Mouse (Mus musculus) embryonic facial prominence, embryonic 11.5 days (tissue): ENCODE results near the gene Agbl4. TPM values are rescaled to one million over a fixed set of nuclear protein-coding genes. Genes with fewer than 3 reads are reported as not detected.

Experiments
- ATAC-seq: fragments of 200-750 bp; cut with Nextera tagmentation; replicated peaks from 2 replicates; pipeline ENCODE4 v1.8.0; 2017; ENCODE audit warnings: low read depth; ENCODE audit not compliant: insufficient number of reproducible peaks, low FRiP score, low TSS enrichment
- DNase-seq: peaks from one replicate; pipeline ENCODE4 v3.0.0-alpha.2; 2015; ENCODE audit warnings: low spot score
- H3K27ac ChIP-seq: fragments of 300-500 bp; sonication (generic); replicated peaks from 2 replicates; pipeline ENCODE4 v1.5.1; 2014; ENCODE audit warnings: mild to moderate bottlenecking, low read depth, low read length, control low read depth
- H3K27me3 ChIP-seq: fragments of 300-500 bp; sonication (generic); 2 replicates; pipeline ENCODE4 v1.6.1; 2014; ENCODE audit warnings: mild to moderate bottlenecking, low read length, moderate library complexity, mixed read lengths; ENCODE audit not compliant: control insufficient read depth, insufficient read depth
- H3K36me3 ChIP-seq: fragments of 300-500 bp; sonication (generic); replicated peaks from 2 replicates; pipeline ENCODE4 v1.6.1; 2014; ENCODE audit warnings: low read depth, mild to moderate bottlenecking, low read length, moderate library complexity, mixed read lengths; ENCODE audit not compliant: control insufficient read depth, insufficient read depth
- H3K4me1 ChIP-seq: fragments of 300-500 bp; sonication (generic); 2 replicates; pipeline ENCODE4 v1.6.1; 2014; ENCODE audit warnings: low read length, mixed read lengths; ENCODE audit not compliant: control insufficient read depth, insufficient read depth
- H3K4me2 ChIP-seq: fragments of 300-500 bp; sonication (generic); 2 replicates; pipeline ENCODE4 v1.6.1; 2014; ENCODE audit warnings: low read depth, mild to moderate bottlenecking, control low read depth, low read length, moderate library complexity
- H3K4me3 ChIP-seq: fragments of 300-500 bp; sonication (generic); 2 replicates; pipeline ENCODE4 v1.5.1; 2014; ENCODE audit warnings: low read depth, low read length, control low read depth
- H3K9ac ChIP-seq: fragments of 300-500 bp; sonication (generic); replicated peaks from 2 replicates; pipeline ENCODE4 v1.6.1; 2014; ENCODE audit warnings: mild to moderate bottlenecking, control low read depth, low read length
- H3K9me3 ChIP-seq: fragments of 300-500 bp; sonication (generic); replicated peaks from 2 replicates; pipeline ENCODE4 v1.6.1; 2016; ENCODE audit warnings: mild to moderate bottlenecking, low read length, inconsistent platforms, mixed read lengths; ENCODE audit not compliant: control insufficient read depth
- WGBS: fragments of 180-500 bp; shearing (Covaris S2); extraction: QIAGEN DNeasy Blood & Tissue Kit; methylation state at CpG from one replicate; pipeline ENCODE4 v1.1.7; 2014; 5-methylcytosine and 5-hydroxymethylcytosine counted together
- polyA plus RNA-seq: library from polyadenylated mRNA; unstranded; fragments of >200 nt; fragmentation: Nextera tagmentation; extraction: Ambion mirVana; gene quantifications from 2 replicates; pipeline ENCODE4 v1.2.1, GENCODE M21; 2014

Gene Agbl4
- polyA plus RNA-seq, 1 experiment from 2014 or later, result 0.98 TPM

DNA sequence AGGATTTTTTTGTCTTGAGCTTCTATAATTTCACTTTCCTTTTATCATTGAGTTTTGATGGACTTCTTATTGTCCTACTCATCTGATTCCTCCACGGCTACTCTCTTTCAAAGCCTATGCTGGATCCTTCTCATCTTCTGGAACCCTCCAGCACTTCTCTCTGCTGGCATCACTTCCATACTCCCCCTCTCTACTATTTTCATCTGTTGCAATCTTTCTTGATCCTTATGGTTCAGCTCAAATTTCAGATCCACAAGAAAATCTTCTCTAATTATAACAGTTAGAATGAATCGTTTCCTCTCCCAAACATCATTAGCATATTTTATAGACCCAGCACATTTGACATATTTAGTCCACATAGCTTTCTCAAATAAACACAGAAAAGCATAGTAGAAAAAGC lies 360.5 kb downstream of the Agbl4 start:
- H3K27me3 ChIP-seq, result no peaks in the 10 kb centered on the region
- no peaks in the 10 kb centered on the region for H3K36me3 ChIP-seq
- DNase-seq (no peak), ATAC-seq (no peak)
- H3K9me3 ChIP-seq, result no peaks in the 10 kb centered on the region
- no peak overlapping the region for H3K9ac ChIP-seq
- WGBS, result 78% methylated on average over 2 of the region's 2 CpGs
- no peak overlapping the region for H3K4me3 ChIP-seq
- no peak overlapping the region for H3K27ac ChIP-seq
- no peak overlapping the region for H3K4me2 ChIP-seq
- no peaks in the 10 kb centered on the region for H3K4me1 ChIP-seq

DNA sequence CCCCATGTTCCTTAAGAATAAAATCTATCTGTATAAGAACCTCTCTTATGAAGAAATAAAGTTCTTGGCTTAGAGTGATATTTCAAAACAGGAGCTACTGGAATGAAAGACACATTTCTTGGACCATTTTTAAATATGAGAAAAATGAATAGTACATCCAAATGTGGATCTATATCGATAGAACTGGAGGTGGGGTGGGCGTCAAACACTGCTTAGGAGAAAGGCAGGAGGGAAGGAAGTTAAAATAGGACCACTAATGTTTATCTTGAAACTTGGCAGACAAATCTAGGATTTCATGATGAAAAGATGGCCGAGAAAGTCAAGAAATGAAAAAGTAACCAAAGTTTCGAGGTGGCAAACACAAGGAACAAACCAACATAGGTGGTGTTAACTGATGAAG lies 391.1 kb downstream of the Agbl4 start:
- no peak overlapping the region for H3K4me3 ChIP-seq
- no peak overlapping the region for H3K4me2 ChIP-seq
- no peaks in the 10 kb centered on the region for H3K36me3 ChIP-seq
- no peak overlapping the region for H3K27ac ChIP-seq
- no peaks in the 10 kb centered on the region for H3K27me3 ChIP-seq
- no peak for ATAC-seq
- 87% methylated on average over 4 of the region's 4 CpGs for WGBS
- no peaks in the 10 kb centered on the region for H3K4me1 ChIP-seq
- H3K9me3 ChIP-seq, result no peaks in the 10 kb centered on the region
- no peak overlapping the region for H3K9ac ChIP-seq
- no peak for DNase-seq

DNA sequence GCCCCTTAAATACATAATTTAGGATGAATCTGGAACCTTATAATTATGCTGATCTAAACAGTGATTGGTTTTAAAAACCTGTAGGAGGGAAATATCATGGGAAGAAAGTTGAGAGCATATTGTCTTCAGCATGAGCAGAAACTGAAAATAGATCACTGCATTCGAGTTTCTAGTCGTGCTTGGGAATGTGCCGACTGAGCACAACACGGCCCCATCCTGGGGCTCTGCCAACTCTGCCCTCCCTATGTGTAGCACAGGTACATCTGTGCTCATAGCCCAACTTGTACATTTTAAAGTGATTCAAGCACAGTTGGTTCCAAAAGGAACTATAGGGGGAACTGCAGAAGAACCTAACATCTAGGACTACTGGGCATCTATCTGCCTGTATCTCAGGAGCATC lies 402.4 kb downstream of the Agbl4 start:
- WGBS, result 86% methylated on average over 4 of the region's 4 CpGs
- Histone ChIP-seq H3K36me3 (no peaks in the 10 kb centered on the region), H3K9me3 (no peaks in the 10 kb centered on the region), H3K4me2 (no peak overlapping the region), H3K27ac (no peak overlapping the region), H3K9ac (no peak overlapping the region), H3K4me3 (no peak overlapping the region), H3K4me1 (no peaks in the 10 kb centered on the region), H3K27me3 (no peaks in the 10 kb centered on the region)
- ATAC-seq, result no peak
- no peak for DNase-seq

DNA sequence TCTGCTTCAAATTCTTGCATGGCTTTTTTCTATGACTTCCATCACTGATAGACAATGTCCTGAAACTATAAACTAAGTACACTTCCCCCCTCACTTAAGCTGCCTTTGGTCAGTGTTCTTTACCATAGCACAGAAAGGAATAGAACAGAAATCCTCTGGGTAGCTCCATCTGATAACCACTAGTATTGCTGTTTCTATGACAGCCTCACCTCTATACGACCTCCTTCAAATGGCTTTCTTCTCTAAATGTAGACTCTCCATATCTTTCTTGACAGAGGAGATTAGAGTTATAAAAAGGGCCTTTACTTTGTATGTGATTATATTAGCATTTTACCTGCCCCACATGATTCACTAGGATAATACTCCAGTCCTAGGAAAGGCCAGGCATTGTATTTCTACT lies 413.5 kb downstream of the Agbl4 start:
- no peak overlapping the region for H3K27ac ChIP-seq
- ATAC-seq (no peak), DNase-seq (no peak)
- H3K4me2 ChIP-seq, result no peak overlapping the region
- H3K36me3 ChIP-seq, result no peaks in the 10 kb centered on the region
- H3K4me1 ChIP-seq, result no peaks in the 10 kb centered on the region
- WGBS, result 88% methylated on average over 1 of the region's 1 CpGs
- H3K9me3 ChIP-seq, result no peaks in the 10 kb centered on the region
- no peak overlapping the region for H3K9ac ChIP-seq
- H3K27me3 ChIP-seq, result no peaks in the 10 kb centered on the region
- no peak overlapping the region for H3K4me3 ChIP-seq

DNA sequence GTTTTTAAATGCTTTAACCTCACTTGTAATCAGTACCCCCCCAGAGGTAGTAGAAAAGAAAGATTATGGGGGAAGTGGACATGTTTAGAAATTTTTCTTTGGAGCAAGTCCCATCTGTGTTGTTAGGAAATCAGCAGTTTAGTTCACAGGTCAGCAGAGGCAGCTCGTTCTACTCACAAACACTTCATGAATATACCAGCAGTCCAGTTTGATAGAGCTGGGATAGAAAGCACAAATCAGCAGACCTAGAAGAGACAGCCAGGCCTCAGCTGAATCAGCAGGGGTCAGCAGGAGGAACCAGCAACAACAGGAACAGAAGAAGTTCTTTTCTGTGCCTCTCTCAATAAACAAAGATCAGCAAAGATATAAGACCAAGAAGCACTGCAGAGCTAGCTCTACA lies 435.3 kb downstream of the Agbl4 start:
- H3K4me2 ChIP-seq, result no peak overlapping the region
- DNase-seq (no peak), ATAC-seq (no peak)
- H3K4me1 ChIP-seq, result no peaks in the 10 kb centered on the region
- H3K4me3 ChIP-seq, result no peak overlapping the region
- no peak overlapping the region for H3K9ac ChIP-seq
- H3K36me3 ChIP-seq, result no peaks in the 10 kb centered on the region
- no peak overlapping the region for H3K27ac ChIP-seq
- no peaks in the 10 kb centered on the region for H3K27me3 ChIP-seq
- WGBS, result 77% methylated on average over 1 of the region's 1 CpGs
- H3K9me3 ChIP-seq, result no peaks in the 10 kb centered on the region

DNA sequence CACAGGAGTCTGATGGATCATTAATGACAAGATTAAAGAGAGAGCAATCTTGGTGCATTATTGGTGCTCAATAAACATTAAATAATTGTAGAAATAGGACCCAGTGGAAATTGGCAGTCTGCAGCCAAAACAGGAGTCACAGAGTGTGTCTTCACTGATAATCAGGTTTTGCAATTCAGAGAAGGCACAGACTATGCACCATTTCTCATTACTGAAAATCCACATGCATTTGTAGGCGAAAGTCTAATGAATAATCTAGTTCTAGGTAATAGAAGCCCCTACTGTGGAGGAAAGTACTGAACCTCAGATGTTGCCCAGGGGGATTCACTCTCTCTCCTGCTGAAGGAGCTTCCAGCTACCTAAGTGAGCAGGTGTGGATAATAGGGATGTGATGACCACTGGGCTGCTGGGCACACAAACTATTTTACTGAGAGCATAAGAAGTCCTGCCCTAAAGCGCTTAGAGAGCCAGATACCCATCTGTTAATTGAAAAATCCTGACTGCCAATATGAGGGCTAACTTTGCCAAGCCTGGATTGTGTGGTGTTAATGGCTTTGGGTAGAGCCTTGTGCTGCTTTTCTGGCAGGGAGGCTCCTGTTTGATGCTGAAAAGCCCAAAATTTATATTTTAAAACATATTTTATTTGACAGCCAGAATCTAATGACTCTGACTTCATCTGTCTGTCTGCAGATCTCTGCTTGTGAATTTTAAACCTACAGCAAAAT lies 482.4 kb downstream of the Agbl4 start:
- Histone ChIP-seq H3K9me3 (no peaks in the 10 kb centered on the region), H3K36me3 (no peaks in the 10 kb centered on the region), H3K27me3 (no peaks in the 10 kb centered on the region), H3K27ac (no peak overlapping the region), H3K4me2 (no peak overlapping the region), H3K4me1 (no peaks in the 10 kb centered on the region), H3K9ac (no peak overlapping the region), H3K4me3 (no peak overlapping the region)
- DNase-seq, result no peak
- WGBS, result 80% methylated on average over 2 of the region's 2 CpGs
- ATAC-seq, result no peak

DNA sequence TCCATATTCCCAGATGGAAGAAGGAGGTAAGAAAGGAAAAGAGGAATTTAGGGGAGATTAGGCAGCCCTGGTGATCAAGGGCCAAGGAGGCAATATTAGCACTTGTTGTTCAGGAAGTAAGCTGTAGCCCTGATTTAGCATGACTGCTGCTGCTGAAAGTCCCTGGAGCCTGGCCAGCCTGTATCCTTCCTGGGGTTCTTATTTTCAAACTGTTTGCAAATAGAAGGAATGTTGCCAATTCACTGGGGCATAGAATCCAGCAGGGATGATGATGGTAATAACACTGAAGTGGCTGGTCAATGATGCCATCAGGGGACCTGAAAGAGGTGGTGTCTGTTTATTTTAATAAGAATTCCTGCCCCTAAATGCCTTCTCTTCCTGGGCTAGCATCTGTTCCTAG lies 518.6 kb downstream of the Agbl4 start:
- no peak overlapping the region for H3K27ac ChIP-seq
- no peaks in the 10 kb centered on the region for H3K4me1 ChIP-seq
- H3K9me3 ChIP-seq, result no peaks in the 10 kb centered on the region
- ATAC-seq, result no peak
- no peak overlapping the region for H3K9ac ChIP-seq
- no peaks in the 10 kb centered on the region for H3K27me3 ChIP-seq
- DNase-seq, result no peak
- H3K36me3 ChIP-seq, result no peaks in the 10 kb centered on the region
- H3K4me2 ChIP-seq, result no peak overlapping the region
- no peak overlapping the region for H3K4me3 ChIP-seq

DNA sequence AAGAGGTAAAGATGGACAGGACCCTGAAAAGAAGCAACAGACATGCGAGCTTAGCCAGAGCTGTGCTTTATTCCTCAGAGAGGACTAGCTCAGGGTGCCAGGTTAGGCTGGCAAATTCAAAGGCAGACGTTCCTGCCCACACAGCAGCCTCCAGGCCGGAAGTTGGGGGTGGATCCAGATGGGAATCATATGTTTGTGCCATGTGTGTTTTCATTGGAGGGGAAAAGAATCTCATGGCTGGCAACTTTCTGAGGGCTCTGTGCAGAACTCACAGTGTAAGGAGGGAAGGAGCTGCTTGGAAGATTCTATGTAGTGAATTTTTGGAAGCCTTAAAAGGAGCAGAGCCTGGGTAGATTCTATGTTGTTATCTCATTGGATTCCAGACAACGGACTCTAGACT lies 519.1 kb downstream of the Agbl4 start:
- 32% methylated on average over 4 of the region's 4 CpGs for WGBS

More for the DNA sequence above, 519.1 kb downstream of the Agbl4 start:
- ATAC-seq (no peak), DNase-seq (peak; percentile 8)
- Histone ChIP-seq H3K36me3 (no peaks in the 10 kb centered on the region), H3K9ac (no peak overlapping the region), H3K9me3 (no peaks in the 10 kb centered on the region), H3K4me2 (no peak overlapping the region), H3K4me3 (no peak overlapping the region), H3K27ac (no peak overlapping the region), H3K27me3 (no peaks in the 10 kb centered on the region), H3K4me1 (no peaks in the 10 kb centered on the region)
